Mouse (Mus musculus): ENCODE data around the gene Naa15. TPM values are rescaled to one million over a fixed set of nuclear protein-coding genes. Genes with fewer than 3 reads are reported as not detected.
"Not testable (repeated sequence)": the region's sequence is repeated elsewhere in the genome, so short reads cannot be mapped to it uniquely, and the experiment has no call there.

Naa15 gene
- total RNA-seq, 2 experiments from 2014 or later: 56.8 to 63.5 TPM

GRCm38 (mm10) chr3:51421921-51422320, 7.0 kb downstream of the Naa15 start:
- no peak for DNase-seq (ENCODE audit: low spot score in 2 of 2)

- DNase-seq (ENCODE audit: low spot score in 2 of 2): no peak
These were observed 10.4 kb downstream of the Naa15 start for GRCm38 (mm10) chr3:51425394-51425793.

- DNase-seq (ENCODE audit: low spot score in 2 of 2): not testable (repeated sequence)
These were observed 19.4 kb downstream of the Naa15 start for GRCm38 (mm10) chr3:51434364-51434763.

DNA sequence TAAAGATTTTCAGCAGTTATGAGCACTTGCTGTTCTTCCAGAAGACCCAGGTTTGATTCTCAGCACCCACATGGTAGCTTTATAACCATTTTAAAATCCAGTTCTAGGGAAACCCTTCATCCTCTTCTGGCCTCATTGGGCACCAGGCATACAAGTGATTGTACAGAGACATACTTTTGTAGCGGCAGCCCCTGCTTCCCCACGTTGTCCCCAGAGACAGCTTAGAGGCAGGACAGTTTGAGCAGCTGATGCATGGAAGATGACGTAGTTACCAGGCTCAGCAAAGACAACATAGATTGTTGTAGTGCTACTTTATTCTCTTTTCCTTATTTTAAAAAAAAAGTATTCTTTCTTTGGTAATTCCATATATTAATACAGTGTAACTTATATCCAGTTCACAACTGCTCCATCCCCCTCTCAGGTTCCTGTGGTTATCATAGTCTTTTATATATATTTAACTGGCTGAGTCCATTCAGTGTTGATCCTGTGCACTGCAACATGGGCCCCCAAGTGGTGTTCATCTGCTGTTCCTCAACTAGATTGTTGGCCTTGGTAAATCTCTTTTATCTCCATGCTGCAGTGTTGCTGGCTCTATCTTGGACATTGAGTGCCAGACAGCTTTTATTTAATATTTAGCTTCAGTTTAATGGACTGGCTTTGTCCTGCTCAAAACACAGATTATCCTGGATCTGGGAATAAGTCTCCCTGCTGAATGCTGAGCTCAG, 20.1 kb downstream of the Naa15 start:
- DNase-seq (ENCODE audit: low spot score in 2 of 2): no peak

GRCm38 (mm10) chr3:51468530-51468929, 53.6 kb downstream of the Naa15 start:
- no peak for DNase-seq (ENCODE audit: low spot score in 2 of 2)

DNA sequence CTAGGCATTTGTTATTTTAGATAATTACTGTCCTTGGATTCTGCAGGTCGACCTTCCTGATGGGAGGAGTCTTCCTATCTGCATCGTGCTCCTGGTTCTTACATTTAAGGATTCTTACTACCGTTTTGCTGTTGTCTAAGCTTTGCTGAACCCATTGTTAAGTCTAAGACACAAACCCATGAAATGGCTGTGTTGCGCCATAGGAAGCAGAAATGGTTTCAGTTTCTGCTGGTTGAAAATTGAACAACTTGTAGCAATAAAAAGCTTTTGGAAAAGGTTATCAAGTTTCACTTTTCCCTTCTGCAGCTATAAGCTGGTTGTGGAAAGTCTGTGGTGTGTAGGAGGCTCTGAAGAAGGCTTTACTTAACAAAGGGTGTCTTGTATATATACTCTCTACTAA, 60.8 kb downstream of the Naa15 start:
- no peak for DNase-seq (ENCODE audit: low spot score in 2 of 2)

- DNase-seq (ENCODE audit: low spot score in 2 of 2): no peak
These were observed 64.9 kb downstream of the Naa15 start for GRCm38 (mm10) chr3:51479893-51480292.

DNA sequence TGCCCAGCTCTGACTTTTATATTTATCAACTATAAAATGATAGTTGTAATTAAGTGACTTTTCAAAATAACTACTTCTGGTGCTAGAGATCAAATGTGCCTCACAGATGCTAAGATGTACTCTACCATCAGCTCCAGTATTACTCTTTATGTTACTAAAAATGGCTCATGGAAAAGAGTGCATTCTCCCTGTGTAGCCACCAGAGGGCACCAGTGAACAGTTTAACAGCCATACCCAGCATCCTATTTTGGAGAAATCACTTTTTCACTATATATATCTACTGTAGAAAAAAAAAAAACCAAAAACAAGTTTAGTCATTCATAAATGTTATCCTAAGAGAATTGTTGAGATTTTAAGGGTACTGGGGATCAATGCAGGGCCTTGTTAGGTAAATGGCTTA, 66.1 kb downstream of the Naa15 start:
- no peak for DNase-seq (ENCODE audit: low spot score in 2 of 2)

- DNase-seq (ENCODE audit: low spot score in 2 of 2): no peak
These were observed 66.9 kb downstream of the Naa15 start for GRCm38 (mm10) chr3:51481881-51482280.

GRCm38 (mm10) chr3:51482781-51483180, 67.8 kb downstream of the Naa15 start:
- DNase-seq (ENCODE audit: low spot score in 2 of 2): no peak

DNA sequence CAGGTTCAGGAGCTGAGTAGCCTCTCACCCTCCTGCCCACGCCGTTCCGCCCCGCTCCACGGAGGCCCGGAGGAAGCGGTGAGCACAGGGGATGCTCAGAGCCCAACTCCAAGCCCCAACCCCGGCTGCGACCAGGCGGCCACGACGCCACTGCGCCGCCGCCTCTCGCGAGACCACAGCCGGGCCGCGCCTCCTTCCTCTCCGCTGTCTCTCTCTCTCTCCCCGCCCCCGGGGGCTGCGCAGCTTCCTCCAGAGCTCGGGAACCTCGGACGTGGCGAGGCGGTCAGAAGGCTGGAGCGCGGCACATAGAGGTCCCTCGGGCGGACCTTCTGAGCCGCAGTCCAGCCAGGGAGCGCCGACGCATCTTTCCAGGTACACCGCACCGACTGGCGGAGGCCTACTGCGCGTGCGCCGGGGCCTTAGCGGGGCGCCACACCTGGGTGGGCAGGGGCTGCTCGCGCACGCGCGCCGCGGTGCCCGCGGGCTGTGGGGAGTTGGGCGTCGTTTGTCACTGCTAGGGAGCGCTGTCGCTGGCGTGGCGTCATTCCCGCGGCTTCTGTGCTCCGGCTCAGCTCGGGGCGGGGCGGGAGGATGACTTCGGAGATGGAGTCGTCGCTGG, 68.9 kb downstream of the Naa15 start, which contains the start of gene Rab33b:
TSS of gene Rab33b (plus strand) at position 180 of the 619 bp plus-strand sequence.
- peak; percentile 92 to 95 for DNase-seq (ENCODE audit: low spot score in 2 of 2)

DNA sequence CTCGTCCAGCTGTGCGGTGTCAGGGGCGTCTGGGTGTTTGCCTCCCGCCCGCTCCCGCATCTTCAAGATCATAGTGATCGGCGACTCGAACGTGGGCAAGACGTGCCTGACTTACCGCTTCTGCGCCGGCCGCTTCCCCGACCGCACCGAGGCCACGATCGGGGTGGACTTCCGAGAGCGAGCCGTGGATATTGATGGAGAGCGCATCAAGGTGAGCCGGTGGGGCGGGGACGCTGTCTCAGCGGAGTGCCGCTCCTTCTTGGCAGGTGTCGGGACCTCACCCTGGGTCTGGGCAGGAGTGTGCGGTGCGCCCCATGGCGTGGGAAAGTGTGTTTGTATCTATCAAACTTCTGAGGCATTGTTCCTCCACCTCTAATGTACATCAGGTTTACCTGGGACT, 69.4 kb downstream of the Naa15 start:
- DNase-seq (ENCODE audit: low spot score in 2 of 2): no peak

DNA sequence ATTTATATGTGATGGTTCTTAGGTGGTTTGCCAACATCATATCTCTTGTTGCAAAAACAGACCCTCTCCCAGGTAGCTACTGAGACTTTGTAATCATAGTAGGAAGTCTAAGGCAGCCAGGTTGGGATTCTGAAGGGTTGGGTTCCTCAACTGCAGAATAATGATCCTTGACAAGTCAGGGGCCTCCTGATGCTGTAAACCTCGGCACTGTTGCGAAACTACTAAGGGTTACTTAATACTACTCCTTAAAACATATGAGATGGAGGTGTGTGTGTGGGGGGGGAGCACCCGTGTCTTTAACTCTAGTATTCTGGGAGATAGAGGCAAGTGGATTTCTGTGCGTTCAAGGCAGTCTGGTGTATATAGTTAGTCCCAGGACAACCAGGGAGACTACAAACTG, 70.4 kb downstream of the Naa15 start:
- no peak for DNase-seq (ENCODE audit: low spot score in 2 of 2)

DNA sequence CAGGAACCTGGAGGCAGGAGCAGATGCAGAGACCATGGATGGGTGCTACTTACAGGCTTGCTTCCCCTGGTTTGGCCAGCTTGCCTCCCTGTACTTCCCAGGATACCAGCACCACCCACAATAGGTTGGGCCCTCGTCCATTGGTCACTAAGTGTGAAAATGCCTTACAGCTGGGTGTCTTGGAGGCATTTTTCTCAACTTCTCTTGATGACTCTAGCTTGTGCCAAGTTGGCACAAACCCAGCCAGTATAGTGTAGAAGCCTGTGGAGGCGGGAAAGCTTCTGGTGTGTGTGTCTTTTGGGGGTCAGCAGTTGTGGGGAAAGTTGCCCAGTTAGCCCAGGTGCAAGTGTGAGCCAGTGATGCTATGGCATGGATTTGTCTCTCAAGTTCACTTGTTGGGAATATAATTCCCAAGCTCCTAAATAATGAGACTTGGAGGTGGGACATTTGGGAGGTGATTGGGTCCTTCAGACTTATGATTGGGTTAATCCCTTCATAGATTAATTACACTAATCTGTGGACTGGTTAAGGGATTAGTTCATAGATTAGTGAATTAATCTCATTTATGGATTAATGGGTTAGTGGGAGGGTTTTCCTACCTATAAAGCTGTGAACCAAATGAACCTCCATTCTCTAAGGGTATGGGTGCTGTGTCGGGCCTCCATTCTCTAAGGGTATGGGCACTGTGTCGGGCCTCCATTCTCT, 71.7 kb downstream of the Naa15 start:
- no peak for DNase-seq (ENCODE audit: low spot score in 2 of 2)

DNA sequence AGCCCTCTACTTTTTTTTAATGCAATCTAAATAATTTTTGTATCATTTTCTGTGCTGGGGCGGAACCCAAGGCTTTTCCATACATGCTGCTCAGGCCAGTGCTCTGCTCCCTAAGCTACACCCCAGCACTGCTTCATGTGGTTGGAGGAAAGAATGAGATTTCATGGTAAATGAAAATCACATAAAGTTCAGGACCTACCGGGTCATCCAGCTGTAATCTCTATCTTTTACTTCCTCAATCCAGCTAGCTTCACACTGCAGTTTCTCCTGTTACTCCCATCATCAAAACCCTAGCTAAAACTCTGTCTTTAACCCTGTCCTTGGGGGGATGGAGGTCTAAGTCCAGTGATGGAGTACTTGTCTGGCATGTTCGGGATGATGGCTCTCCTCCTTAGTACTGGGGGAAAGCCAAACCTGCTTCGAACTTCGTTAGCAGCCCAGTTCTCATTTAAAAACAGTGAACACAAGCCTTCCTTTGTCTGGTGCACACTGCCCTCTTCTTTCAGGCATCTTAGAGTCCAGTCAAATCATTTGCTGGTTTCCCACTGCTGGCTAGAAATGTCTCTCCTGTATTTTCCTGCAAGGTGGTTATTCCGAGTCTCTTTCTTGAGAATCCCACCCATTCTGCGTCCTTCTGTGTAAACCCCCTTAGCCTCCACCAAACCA, 75.3 kb downstream of the Naa15 start:
- DNase-seq (ENCODE audit: low spot score in 2 of 2): no peak

DNA sequence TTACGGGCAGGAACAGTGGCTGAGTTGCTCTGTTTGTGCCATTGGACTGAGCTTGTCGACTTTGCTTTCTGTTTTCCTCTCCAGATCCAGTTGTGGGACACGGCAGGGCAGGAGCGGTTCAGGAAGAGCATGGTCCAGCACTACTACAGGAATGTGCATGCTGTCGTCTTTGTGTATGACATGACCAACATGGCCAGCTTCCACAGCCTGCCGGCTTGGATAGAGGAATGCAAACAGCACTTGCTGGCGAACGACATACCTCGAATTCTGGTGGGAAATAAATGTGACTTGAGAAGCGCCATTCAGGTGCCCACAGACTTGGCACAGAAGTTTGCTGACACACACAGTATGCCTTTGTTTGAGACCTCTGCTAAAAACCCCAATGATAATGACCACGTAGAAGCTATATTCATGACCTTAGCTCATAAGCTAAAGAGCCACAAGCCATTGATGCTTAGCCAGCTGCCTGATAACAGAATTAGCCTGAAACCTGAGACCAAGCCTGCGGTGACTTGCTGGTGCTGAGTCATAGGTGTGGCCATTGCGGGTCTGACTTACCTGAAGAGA, 78.4 kb downstream of the Naa15 start:
- no peak for DNase-seq (ENCODE audit: low spot score in 2 of 2)

- no peak for DNase-seq (ENCODE audit: low spot score in 2 of 2)
These were observed 79.5 kb downstream of the Naa15 start for GRCm38 (mm10) chr3:51494466-51494865.

DNA sequence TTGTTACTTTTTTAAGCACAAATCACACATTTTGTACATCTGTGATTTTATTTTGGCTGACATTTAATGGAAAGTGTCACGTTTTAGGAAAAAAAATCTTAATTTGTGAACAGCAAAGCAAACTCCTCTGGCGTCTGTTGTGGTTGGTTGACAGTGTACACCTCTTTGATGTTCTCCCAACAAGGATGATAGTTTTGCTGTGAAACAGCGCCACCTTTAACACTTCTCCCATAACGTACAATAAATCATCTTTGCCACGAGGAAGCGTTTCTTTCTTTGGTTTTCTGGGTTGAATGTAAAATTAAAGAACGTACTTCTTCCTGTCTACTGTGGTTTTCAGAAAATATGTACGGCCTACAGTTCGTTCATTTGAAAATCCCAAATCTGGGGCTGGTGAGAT, 80.7 kb downstream of the Naa15 start:
- DNase-seq (ENCODE audit: low spot score in 2 of 2): no peak

DNA sequence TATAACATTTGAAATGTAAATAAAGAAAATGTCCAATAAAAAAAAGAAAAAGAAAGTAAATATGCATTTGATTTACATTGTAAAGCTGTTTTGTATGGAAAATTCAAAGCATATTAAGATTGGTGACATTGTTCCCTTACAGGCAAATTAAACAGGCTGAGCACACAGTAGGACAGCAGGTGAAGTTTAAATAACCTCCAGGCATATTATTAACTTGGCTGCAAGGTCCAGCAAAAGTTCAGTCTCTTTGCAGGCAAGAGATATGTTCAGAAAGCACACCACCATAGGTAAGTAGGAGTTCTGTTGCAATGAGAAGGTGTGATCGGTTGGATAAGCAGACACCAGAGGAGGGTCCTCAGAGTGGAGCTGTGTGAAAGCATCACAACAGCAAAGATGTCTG, 83.0 kb downstream of the Naa15 start:
- DNase-seq (ENCODE audit: low spot score in 2 of 2): no peak

- DNase-seq (ENCODE audit: low spot score in 2 of 2): no peak
These were observed 83.7 kb downstream of the Naa15 start for GRCm38 (mm10) chr3:51498659-51499058.

DNA sequence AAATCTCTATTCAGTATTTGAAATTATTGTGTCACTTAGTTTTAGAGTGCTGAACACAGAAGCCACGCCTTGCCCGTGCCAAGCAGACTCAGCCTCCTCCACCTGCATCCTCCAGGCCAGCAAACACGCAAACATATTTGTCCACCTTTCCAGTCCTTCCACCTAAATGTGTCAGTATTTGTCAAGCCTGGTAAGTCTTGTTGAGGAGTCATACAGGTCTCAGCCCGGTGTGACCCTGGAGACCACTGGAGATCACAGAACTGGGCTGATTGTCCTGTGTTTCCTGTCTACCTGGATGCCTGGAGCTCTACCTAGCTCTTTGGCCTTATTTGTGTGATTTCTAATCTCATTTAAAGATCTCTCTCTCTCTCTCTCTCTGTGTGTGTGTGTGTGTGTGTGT, 84.9 kb downstream of the Naa15 start:
- DNase-seq (ENCODE audit: low spot score in 2 of 2): no peak
